Mouse (Mus musculus) hindbrain, embryonic 15.5 days (tissue): ENCODE measurements around the gene Spint1. TPM values are rescaled to one million over a fixed set of nuclear protein-coding genes. Genes with fewer than 3 reads are reported as not detected.

Experiments used
- ATAC-seq: fragments of 200-750 bp; cut with Nextera tagmentation; 2 replicates; pipeline ENCODE4 v1.8.0; 2017; ENCODE audit warnings: low read depth, moderate number of reproducible peaks, moderate TSS enrichment; ENCODE audit not compliant: low FRiP score
- H3K27ac ChIP-seq: fragments of 300-500 bp; sonication (generic); replicated peaks from 2 replicates; pipeline ENCODE4 v1.5.1; 2015; ENCODE audit warnings: mild to moderate bottlenecking, inconsistent platforms
- H3K27me3 ChIP-seq: fragments of 300-500 bp; sonication (generic); 2 replicates; pipeline ENCODE4 v1.6.1; 2015; ENCODE audit warnings: control low read depth, inconsistent platforms
- H3K36me3 ChIP-seq: fragments of 300-500 bp; sonication (generic); 2 replicates; pipeline ENCODE4 v1.6.1; 2015; ENCODE audit warnings: control low read depth, inconsistent platforms
- H3K4me1 ChIP-seq: fragments of 300-500 bp; sonication (generic); replicated peaks from 2 replicates; pipeline ENCODE4 v1.6.1; 2015; ENCODE audit warnings: control low read depth, inconsistent platforms
- H3K4me2 ChIP-seq: fragments of 300-500 bp; sonication (generic); 2 replicates; pipeline ENCODE4 v1.6.1; 2015; ENCODE audit warnings: moderate library complexity, mild to moderate bottlenecking, inconsistent platforms
- H3K4me3 ChIP-seq: fragments of 300-500 bp; sonication (generic); 2 replicates; pipeline ENCODE4 v1.5.1; 2015; ENCODE audit warnings: mild to moderate bottlenecking, inconsistent platforms
- H3K9ac ChIP-seq: fragments of 300-500 bp; sonication (generic); 2 replicates; pipeline ENCODE4 v1.6.1; 2015; ENCODE audit warnings: inconsistent platforms
- H3K9me3 ChIP-seq: fragments of 300-500 bp; sonication (generic); 2 replicates; pipeline ENCODE4 v1.6.1; 2016; ENCODE audit warnings: control low read depth, inconsistent platforms
- WGBS: fragments of 180-500 bp; shearing (Covaris S2); methylation state at CpG from one replicate; pipeline ENCODE4 v1.1.7; 2015; 5-methylcytosine and 5-hydroxymethylcytosine counted together
- polyA plus RNA-seq: library from polyadenylated mRNA; unstranded; fragments of >200 nt; fragmentation: Nextera tagmentation; extraction: Ambion mirVana; gene quantifications from 2 replicates; pipeline ENCODE4 v1.2.1, GENCODE M21; 2015

The Spint1 gene
- polyA plus RNA-seq, 1 experiment from 2014 or later, result 0.99 TPM

GRCm38 (mm10) chr2:119298330-119298729 is 61.2 kb downstream of the Spint1 start:
- Histone ChIP-seq H3K4me3 (no peak overlapping the region), H3K4me2 (no peak overlapping the region), H3K4me1 (peaks cover 17% of the 10 kb centered on the region), H3K27ac (no peak overlapping the region), H3K27me3 (no peaks in the 10 kb centered on the region), H3K9ac (no peak overlapping the region), H3K9me3 (no peaks in the 10 kb centered on the region), H3K36me3 (peaks cover 46% of the 10 kb centered on the region)
- no peak for ATAC-seq
- 49% methylated on average over 5 of the region's 5 CpGs for WGBS

- Histone ChIP-seq H3K9me3 (no peaks in the 10 kb centered on the region), H3K4me1 (peaks cover 17% of the 10 kb centered on the region), H3K36me3 (peaks cover 41% of the 10 kb centered on the region), H3K27me3 (no peaks in the 10 kb centered on the region), H3K4me3 (no peak overlapping the region), H3K4me2 (no peak overlapping the region), H3K9ac (no peak overlapping the region), H3K27ac (no peak overlapping the region)
- 91% methylated on average over 2 of the region's 2 CpGs for WGBS
- ATAC-seq, result no peak
These were observed 61.7 kb downstream of the Spint1 start for GRCm38 (mm10) chr2:119298839-119299238.

Other genes with a start within 250 kb of the Spint1 start
- 37.0 and 39.0 TPM in 2 replicates for gene Ccdc32, start 208.0 kb upstream of the Spint1 start, polyA plus RNA-seq
- gene Rpusd2, start 202.6 kb upstream of the Spint1 start, polyA plus RNA-seq, result 3.7 and 4.8 TPM in 2 replicates
- gene Knl1, start 190.2 kb upstream of the Spint1 start, polyA plus RNA-seq, result 10.3 and 11.8 TPM in 2 replicates
- 11.7 and 12.7 TPM in 2 replicates for gene Rad51, start 124.6 kb upstream of the Spint1 start, polyA plus RNA-seq
- 45.2 and 45.8 TPM in 2 replicates for gene Rmdn3, start 80.3 kb upstream of the Spint1 start, polyA plus RNA-seq
- 9.4 and 10.0 TPM in 2 replicates for gene Gchfr, start 69.6 kb upstream of the Spint1 start, polyA plus RNA-seq
- gene Gm14137, start 62.9 kb upstream of the Spint1 start, polyA plus RNA-seq, result 0.83 and 0.97 TPM in 2 replicates
- 58.9 and 68.5 TPM in 2 replicates for gene Zfyve19, start 28.7 kb upstream of the Spint1 start, polyA plus RNA-seq
- 22.6 and 24.8 TPM in 2 replicates for gene Dnajc17, start 28.6 kb upstream of the Spint1 start, polyA plus RNA-seq
- gene Ppp1r14d, start 7.5 kb upstream of the Spint1 start, polyA plus RNA-seq, result not detected in 2 replicates
- gene Rhov, start 33.9 kb downstream of the Spint1 start, polyA plus RNA-seq, result 44.2 and 45.5 TPM in 2 replicates
- 27.3 and 30.2 TPM in 2 replicates for gene Vps18, start 51.4 kb downstream of the Spint1 start, polyA plus RNA-seq
- gene Dll4, start 88.4 kb downstream of the Spint1 start, polyA plus RNA-seq, result 5.0 and 5.1 TPM in 2 replicates
- gene Chac1, start 113.9 kb downstream of the Spint1 start, polyA plus RNA-seq, result 10.7 and 11.6 TPM in 2 replicates
- 2.9 and 3.4 TPM in 2 replicates for gene Ino80, start 240.3 kb downstream of the Spint1 start, polyA plus RNA-seq